Mouse (Mus musculus) neural tube, embryonic 14.5 days (tissue): ENCODE data around the gene Epha4. TPM values are rescaled to one million over a fixed set of nuclear protein-coding genes. Genes with fewer than 3 reads are reported as not detected.

Experiments
- ATAC-seq: fragments of 200-750 bp; cut with Nextera tagmentation; 2 replicates; pipeline ENCODE4 v1.8.0; 2017; ENCODE audit warnings: low read depth, mild to moderate bottlenecking, moderate TSS enrichment, moderate library complexity
- H3K27ac ChIP-seq: fragments of 300-500 bp; sonication (generic); 2 replicates; pipeline ENCODE4 v1.5.1; 2014; ENCODE audit warnings: low read depth, mild to moderate bottlenecking, control low read depth, low read length, moderate library complexity, mixed read lengths
- H3K27me3 ChIP-seq: fragments of 300-500 bp; sonication (generic); 2 replicates; pipeline ENCODE4 v1.6.1; 2014; ENCODE audit warnings: low read length; ENCODE audit not compliant: control insufficient read depth, insufficient read depth
- H3K36me3 ChIP-seq: fragments of 300-500 bp; sonication (generic); 2 replicates; pipeline ENCODE4 v1.6.1; 2014; ENCODE audit warnings: low read length, mixed read lengths; ENCODE audit not compliant: control insufficient read depth, insufficient read depth
- H3K4me1 ChIP-seq: fragments of 300-500 bp; sonication (generic); 2 replicates; pipeline ENCODE4 v1.6.1; 2014; ENCODE audit warnings: low read length; ENCODE audit not compliant: control insufficient read depth, insufficient read depth
- H3K4me2 ChIP-seq: fragments of 300-500 bp; sonication (generic); 2 replicates; pipeline ENCODE4 v1.6.1; 2014; ENCODE audit warnings: mild to moderate bottlenecking, low read depth, low read length, control low read depth
- H3K4me3 ChIP-seq: fragments of 300-500 bp; sonication (generic); 2 replicates; pipeline ENCODE4 v1.5.1; 2014; ENCODE audit warnings: low read depth, low read length, control low read depth, mixed read lengths
- H3K9ac ChIP-seq: fragments of 300-500 bp; sonication (generic); replicated peaks from 2 replicates; pipeline ENCODE4 v1.6.1; 2014; ENCODE audit warnings: low read depth, mild to moderate bottlenecking, control low read depth, low read length, mixed read lengths
- H3K9me3 ChIP-seq: fragments of 300-500 bp; sonication (generic); 2 replicates; pipeline ENCODE4 v1.6.1; 2016; ENCODE audit warnings: low read length; ENCODE audit not compliant: control insufficient read depth
- WGBS: fragments of 180-500 bp; shearing (Covaris S2); extraction: QIAGEN DNeasy Blood & Tissue Kit; methylation state at CpG from one replicate; pipeline ENCODE4 v1.1.7; 2014; 5-methylcytosine and 5-hydroxymethylcytosine counted together
- polyA plus RNA-seq: library from polyadenylated mRNA; unstranded; fragments of >200 nt; fragmentation: Nextera tagmentation; extraction: Ambion mirVana; gene quantifications from 2 replicates; pipeline ENCODE4 v1.2.1, GENCODE M21; 2014

Epha4 gene
- polyA plus RNA-seq, 1 experiment from 2014 or later, result 41.8 TPM

GRCm38 (mm10) chr1:77506038-77506855 is 8.6 kb downstream of the Epha4 start:
- H3K4me1 ChIP-seq, result peaks cover 39% of the 10 kb centered on the region
- peak; percentile 69 for ATAC-seq
- no peaks in the 10 kb centered on the region for H3K36me3 ChIP-seq
- peak overlapping the region; percentile 36 for H3K4me2 ChIP-seq
- H3K27me3 ChIP-seq, result no peaks in the 10 kb centered on the region
- WGBS, result 32% methylated on average over 21 of the region's 21 CpGs
- no peaks in the 10 kb centered on the region for H3K9me3 ChIP-seq
- H3K27ac ChIP-seq, result no peak overlapping the region
- H3K4me3 ChIP-seq, result peak overlapping the region; percentile 12
- no peak overlapping the region for H3K9ac ChIP-seq

DNA sequence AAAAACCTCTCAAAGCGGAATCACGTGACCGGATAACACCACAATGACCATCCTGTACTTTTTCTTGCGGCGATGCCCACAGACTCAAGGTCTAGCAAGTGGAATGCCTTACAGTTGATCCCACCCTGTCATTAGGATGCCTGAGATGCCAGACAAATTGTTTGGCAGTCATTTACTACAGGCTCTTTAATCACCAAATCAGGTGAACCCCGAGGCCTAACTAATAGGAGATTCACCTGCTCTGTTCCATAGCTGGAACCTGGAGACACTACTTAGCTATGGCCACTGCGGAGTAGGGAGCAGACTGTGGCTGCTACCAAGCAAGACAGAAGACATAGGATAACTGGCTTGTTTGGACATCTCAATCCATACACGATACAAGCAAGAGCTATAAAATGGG is 9.6 kb downstream of the Epha4 start:
- no peaks in the 10 kb centered on the region for H3K36me3 ChIP-seq
- WGBS, result 62% methylated on average over 8 of the region's 8 CpGs
- peak overlapping the region; percentile 36 for H3K4me2 ChIP-seq
- H3K4me1 ChIP-seq, result peaks cover 35% of the 10 kb centered on the region
- no peaks in the 10 kb centered on the region for H3K9me3 ChIP-seq
- peak overlapping the region; percentile 12; the same call in 1 of the 2 replicates for H3K4me3 ChIP-seq
- no peak overlapping the region for H3K27ac ChIP-seq
- H3K27me3 ChIP-seq, result no peaks in the 10 kb centered on the region
- no peak for ATAC-seq
- H3K9ac ChIP-seq, result no peak overlapping the region

- H3K9me3 ChIP-seq, result no peaks in the 10 kb centered on the region
- WGBS, result 28% methylated on average over 2 of the region's 2 CpGs
- no peaks in the 10 kb centered on the region for H3K27me3 ChIP-seq
- H3K27ac ChIP-seq, result no peak overlapping the region
- H3K9ac ChIP-seq, result no peak overlapping the region
- no peak; the same call in 1 of the 2 replicates for ATAC-seq
- H3K4me3 ChIP-seq, result peak overlapping the region; percentile 12; the same call in 1 of the 2 replicates
- no peaks in the 10 kb centered on the region for H3K36me3 ChIP-seq
- peaks cover 35% of the 10 kb centered on the region for H3K4me1 ChIP-seq
- peak overlapping the region; percentile 36 for H3K4me2 ChIP-seq
Measured at GRCm38 (mm10) chr1:77504813-77505212, 10.1 kb downstream of the Epha4 start.

DNA sequence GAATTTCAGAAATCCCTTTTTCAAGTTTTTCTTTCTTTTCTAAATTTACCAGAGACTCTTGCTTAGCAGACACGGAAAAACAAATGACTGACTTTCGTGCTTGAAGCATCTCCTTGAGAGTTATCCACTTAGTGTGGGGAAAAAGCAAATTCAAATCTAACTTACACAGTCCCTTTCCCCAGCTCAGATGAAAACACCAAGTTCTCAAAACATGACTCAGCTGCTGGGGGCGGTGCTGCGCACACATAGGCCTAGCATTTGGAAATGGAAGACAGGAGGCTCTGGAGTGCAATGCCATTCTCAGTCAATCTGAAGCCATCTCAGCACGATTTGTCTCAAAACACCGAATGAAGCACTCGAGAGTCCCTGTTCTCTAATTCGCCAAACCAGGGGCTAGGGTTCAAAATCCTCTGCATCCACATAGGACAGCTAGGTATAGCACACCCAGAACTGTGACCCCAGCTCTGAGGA is 11.1 kb downstream of the Epha4 start:
- 64% methylated on average over 8 of the region's 8 CpGs for WGBS
- ATAC-seq, result no peak
- no peak overlapping the region for H3K27ac ChIP-seq
- peaks cover 35% of the 10 kb centered on the region for H3K4me1 ChIP-seq
- H3K9ac ChIP-seq, result no peak overlapping the region
- H3K4me3 ChIP-seq, result no peak overlapping the region
- peak overlapping the region; percentile 36; the same call in 1 of the 2 replicates for H3K4me2 ChIP-seq
- H3K27me3 ChIP-seq, result no peaks in the 10 kb centered on the region
- H3K36me3 ChIP-seq, result no peaks in the 10 kb centered on the region
- H3K9me3 ChIP-seq, result no peaks in the 10 kb centered on the region

GRCm38 (mm10) chr1:77502554-77503119 is 12.3 kb downstream of the Epha4 start:
- Histone ChIP-seq H3K27me3 (no peaks in the 10 kb centered on the region), H3K4me2 (peak overlapping the region; percentile 26; the same call in 1 of the 2 replicates), H3K9ac (no peak overlapping the region), H3K36me3 (no peaks in the 10 kb centered on the region), H3K4me1 (peaks cover 32% of the 10 kb centered on the region), H3K4me3 (0 out of 2 replicates have a peak overlapping the region, but pooled peaks have one; percentile 3), H3K27ac (no peak overlapping the region), H3K9me3 (no peaks in the 10 kb centered on the region)
- no peak for ATAC-seq
- 12% methylated on average over 11 of the region's 11 CpGs for WGBS

- 47% methylated on average over 13 of the region's 13 CpGs for WGBS
- peaks cover 38% of the 10 kb centered on the region for H3K4me1 ChIP-seq
- no peaks in the 10 kb centered on the region for H3K27me3 ChIP-seq
- no peaks in the 10 kb centered on the region for H3K9me3 ChIP-seq
- peak overlapping the region; percentile 12; the same call in 1 of the 2 replicates for H3K4me2 ChIP-seq
- no peak for ATAC-seq
- no peak overlapping the region for H3K27ac ChIP-seq
- H3K36me3 ChIP-seq, result no peaks in the 10 kb centered on the region
- H3K9ac ChIP-seq, result peak overlapping the region; percentile 32; the same call in 1 of the 2 replicates
- no peak overlapping the region for H3K4me3 ChIP-seq
Measured at GRCm38 (mm10) chr1:77501363-77501933, 13.4 kb downstream of the Epha4 start.

DNA sequence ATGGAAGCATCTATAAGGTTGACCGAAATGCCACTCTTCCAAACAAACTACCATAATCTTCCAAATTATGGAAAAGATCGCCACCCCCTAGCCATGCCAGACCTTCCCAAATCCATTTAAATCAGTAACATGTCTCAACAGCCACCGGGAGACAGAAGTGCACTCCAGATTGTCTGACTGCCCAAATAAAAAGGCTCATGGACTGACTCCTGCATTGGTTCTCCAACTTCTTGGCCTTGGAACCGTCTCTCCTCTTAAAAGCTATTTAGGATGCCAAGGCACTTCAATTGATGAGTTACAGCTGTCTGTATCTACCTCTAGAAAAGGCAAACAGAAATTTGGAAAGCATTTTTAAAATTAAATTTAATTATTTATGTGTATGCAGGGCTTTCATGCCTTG is 17.4 kb downstream of the Epha4 start:
- no peaks in the 10 kb centered on the region for H3K36me3 ChIP-seq
- peak overlapping the region; percentile 30; the same call in 1 of the 2 replicates for H3K4me2 ChIP-seq
- no peak overlapping the region for H3K4me3 ChIP-seq
- no peak overlapping the region for H3K9ac ChIP-seq
- no peak overlapping the region for H3K27ac ChIP-seq
- H3K4me1 ChIP-seq, result peaks cover 36% of the 10 kb centered on the region
- WGBS, result 19% methylated on average over 4 of the region's 4 CpGs
- no peak for ATAC-seq
- no peaks in the 10 kb centered on the region for H3K9me3 ChIP-seq
- H3K27me3 ChIP-seq, result no peaks in the 10 kb centered on the region

- H3K4me2 ChIP-seq, result peak overlapping the region; percentile 30
- no peaks in the 10 kb centered on the region for H3K36me3 ChIP-seq
- H3K9ac ChIP-seq, result no peak overlapping the region
- peak; percentile 82 for ATAC-seq
- no peak overlapping the region for H3K4me3 ChIP-seq
- H3K4me1 ChIP-seq, result peaks cover 34% of the 10 kb centered on the region
- WGBS, result 9% methylated on average over 11 of the region's 11 CpGs
- H3K27ac ChIP-seq, result peak overlapping the region; percentile 4; the same call in 1 of the 2 replicates
- no peaks in the 10 kb centered on the region for H3K27me3 ChIP-seq
- H3K9me3 ChIP-seq, result no peaks in the 10 kb centered on the region
Measured at GRCm38 (mm10) chr1:77496468-77497181, 18.3 kb downstream of the Epha4 start.
